ENCODE assay signal across 8 mouse cellular contexts in the genomic region with DNA sequence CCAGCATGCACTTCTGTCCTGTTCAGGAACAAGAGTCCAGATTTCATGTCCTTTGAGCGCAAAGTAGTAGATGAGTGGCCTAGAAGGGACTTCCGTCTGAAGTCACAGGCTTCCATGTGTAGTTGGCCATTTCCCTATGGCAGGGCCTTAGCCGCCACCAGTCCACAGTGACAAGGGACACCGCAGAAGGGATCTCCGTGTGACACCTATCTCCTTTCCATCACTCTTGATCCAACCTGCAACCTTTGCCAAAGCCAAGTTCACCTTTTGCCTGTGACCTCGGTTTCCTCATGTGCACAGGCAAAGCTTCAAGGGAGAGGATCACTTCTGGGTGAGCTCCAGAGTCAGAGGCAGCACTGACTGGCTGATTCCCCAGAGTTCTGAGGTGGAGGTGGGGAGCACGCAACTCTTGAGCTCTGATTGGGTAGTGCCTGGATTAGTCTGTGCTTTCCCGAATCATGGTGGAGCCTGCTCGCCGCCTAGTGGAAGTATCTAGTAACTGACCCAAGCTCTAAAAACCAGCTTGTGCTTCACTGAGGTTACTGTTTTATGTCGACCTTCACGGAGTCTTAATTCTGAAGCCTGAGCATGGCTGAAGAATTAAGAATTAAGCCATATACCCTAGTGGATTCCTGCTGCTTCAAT. TPM values are rescaled to one million over a fixed set of nuclear protein-coding genes. Genes with fewer than 3 reads are reported as not detected.
DNase-seq lines count a peak whose midpoint lies in the region; ATAC-seq and TF ChIP-seq lines count a peak whose summit lies in the region.

No protein-coding gene starts in this region.

- DNase-seq in ES-E14 (ENCODE audit: low read depth, low spot score) = peak; percentile 87
- peak; percentile 44 for DNase-seq in c-Kit-positive CD71-negative TER-119-negative erythroid progenitor cells, embryonic 14.5 days (ENCODE audit: low read depth)
- DNase-seq in heart, postnatal 25 days (ENCODE audit: low spot score) = peak; percentile 12
- DNase-seq in layer of hippocampus, adult 11-12 months (ENCODE audit: low spot score) = peak; percentile 78
- peak; percentile 84 for DNase-seq in lung, embryonic 14.5 days
- peak; percentile 79 for DNase-seq in retina, embryonic 14.5 days (ENCODE audit: low spot score)
- peak; percentile 37 for DNase-seq in urinary bladder, adult 2 months (ENCODE audit: low spot score)

- peaks cover 9% of the 10 kb centered on the region; the same call in 1 of the 2 replicates for H3K27me3 ChIP-seq in forebrain, embryonic 12.5 days
- H3K27me3 ChIP-seq in lung, embryonic 14.5 days (ENCODE audit: insufficient read depth, low read length) = no peaks in the 10 kb centered on the region

- peaks cover 0 to 3% of the 10 kb centered on the region in 2 experiments; a peak in 2 of 4 replicates for H3K4me1 ChIP-seq in ES-E14 (ENCODE audit: control insufficient read depth in 2 of 2, insufficient read depth in 2 of 2, low read length in 2 of 2, poor library complexity in 1 of 2)
- H3K4me1 ChIP-seq in forebrain, embryonic 12.5 days = peaks cover 4% of the 10 kb centered on the region; the same call in 1 of the 2 replicates
- H3K4me1 ChIP-seq in lung, embryonic 14.5 days (ENCODE audit: insufficient read depth) = no peaks in the 10 kb centered on the region

- no peak overlapping the region for H3K27ac ChIP-seq in ES-E14 (ENCODE audit: insufficient read depth, low read depth, low read length, poor library complexity, severe bottlenecking)
- H3K27ac ChIP-seq in forebrain, embryonic 12.5 days = no peak overlapping the region
- no peak overlapping the region for H3K27ac ChIP-seq in lung, embryonic 14.5 days (ENCODE audit: low read depth)

- no peaks in the 10 kb centered on the region for H3K9me3 ChIP-seq in ES-E14 (ENCODE audit: control insufficient read depth, insufficient read depth, low read depth, low read length)
- no peaks in the 10 kb centered on the region for H3K9me3 ChIP-seq in forebrain, embryonic 12.5 days
- H3K9me3 ChIP-seq in lung, embryonic 14.5 days (ENCODE audit: low read depth, low read length) = no peaks in the 10 kb centered on the region

- H3K9ac ChIP-seq in ES-E14 (ENCODE audit: insufficient read depth, low read depth, low read length, poor library complexity, severe bottlenecking) = peak overlapping the region; percentile 38; the same call in 1 of the 2 replicates
- H3K9ac ChIP-seq in forebrain, embryonic 12.5 days = no peak overlapping the region
- no peak overlapping the region for H3K9ac ChIP-seq in lung, embryonic 14.5 days

- in situ Hi-C loops in ES-E14 (cut with MboI; ENCODE audit: low sequenced_read_pairs in 2 of 2, unreplicated experiment in 2 of 2) = no loop called here

- H3K4me2 ChIP-seq in forebrain, embryonic 12.5 days = no peak overlapping the region
- H3K4me2 ChIP-seq in lung, embryonic 14.5 days = no peak overlapping the region

- H3K4me3 ChIP-seq in ES-E14 (ENCODE audit: insufficient read depth in 1 of 2, low read depth in 1 of 2, low read length in 2 of 2, poor library complexity in 1 of 2, severe bottlenecking in 1 of 2) = no peak overlapping the region
- H3K4me3 ChIP-seq in forebrain, embryonic 12.5 days (replicated peaks) = no peak overlapping the region
- H3K4me3 ChIP-seq in lung, embryonic 14.5 days (ENCODE audit: low read depth, low read length) = no peak overlapping the region

- intact Hi-C loops in heart, postnatal 25 days (cut with DNase I) = loop anchor here (5.0 kb wide), 1 partner anchor 77 kb away; no protein-coding TSS in a partner anchor

- no peaks in the 10 kb centered on the region for H3K36me3 ChIP-seq in ES-E14 (ENCODE audit: control insufficient read depth, insufficient read depth, low read length, poor library complexity, severe bottlenecking)
- H3K36me3 ChIP-seq in forebrain, embryonic 12.5 days (replicated peaks) = no peaks in the 10 kb centered on the region
- no peaks in the 10 kb centered on the region for H3K36me3 ChIP-seq in lung, embryonic 14.5 days (ENCODE audit: insufficient read depth)

- ATAC-seq in forebrain, embryonic 12.5 days (ENCODE audit: low FRiP score) = peak; percentile 70; the same call in 1 of the 2 replicates
- peak; percentile 73 for ATAC-seq in lung, embryonic 14.5 days (ENCODE audit: insufficient read depth)

- peak; percentile 91 for TF ChIP-seq CTCF in lung, embryonic 14.5 days (IDR thresholded peaks at IDR 0.05; ENCODE audit: low read depth)

- 36% methylated on average over 12 of the region's 12 CpGs for WGBS in forebrain, embryonic 12.5 days
- WGBS in lung, embryonic 14.5 days = 39% methylated on average over 12 of the region's 12 CpGs

TF ChIP-seq in ES-E14, 5 proteins besides CTCF, POLR2A, EP300 and RAD21:
- no peak for TF ChIP-seq MAFK (IDR thresholded peaks at IDR 0.05; ENCODE audit: insufficient read depth, low read depth, low read length)
- no peak for TF ChIP-seq HCFC1 (IDR thresholded peaks at IDR 0.05; ENCODE audit: borderline replicate concordance, insufficient read depth, low read length)
- 0 out of 2 replicates have a peak, but pooled peaks have one; percentile 36 for TF ChIP-seq CHD2 (IDR thresholded peaks at IDR 0.05; ENCODE audit: low read depth, low read length)
- peak; percentile 88 for TF ChIP-seq ZC3H11A (IDR thresholded peaks at IDR 0.05; ENCODE audit: borderline replicate concordance, low read depth, low read length)
- no peak for TF ChIP-seq ZNF384 (IDR thresholded peaks at IDR 0.05; ENCODE audit: low read depth, low read length)
TF ChIP-seq in ES-E14: peak in this region for 2.

RNA-seq across cellular contexts. Expression of a gene that starts 27.3 kb away (rescaled TPM):
- total RNA-seq in ES-E14 (2012; rRNA removed) = 0.48 and 0.67 TPM in 2 replicates
- 0.54 and 0.73 TPM in 2 replicates for polyA plus RNA-seq in forebrain, embryonic 12.5 days (2016; fragmentation: Nextera tagmentation; extraction: Ambion mirVana)
- 1 to 10 TPM; 5.5 to 7.2 TPM for total RNA-seq in heart, postnatal 25 days (2021)
- 3.3 and 4.8 TPM in 2 replicates for polyA plus RNA-seq in lung, embryonic 14.5 days (2014; fragmentation: Nextera tagmentation; extraction: Ambion mirVana)
- polyA plus RNA-seq in urinary bladder, adult 2 months (2012; rRNA removed) = 113 and 133 TPM in 2 replicates

RNA-seq across cellular contexts. Expression of a gene that starts 45.9 kb away (rescaled TPM):
- total RNA-seq in ES-E14 (2012; rRNA removed) = 0.63 and 0.85 TPM in 2 replicates
- 0.66 and 0.67 TPM in 2 replicates for polyA plus RNA-seq in forebrain, embryonic 12.5 days (2016; fragmentation: Nextera tagmentation; extraction: Ambion mirVana)
- total RNA-seq in heart, postnatal 25 days (2021) = 1 to 10 TPM; 7.5 to 8.7 TPM
- polyA plus RNA-seq in lung, embryonic 14.5 days (2014; fragmentation: Nextera tagmentation; extraction: Ambion mirVana) = 2.3 and 3.5 TPM in 2 replicates
- 5.3 and 5.4 TPM in 2 replicates for polyA plus RNA-seq in urinary bladder, adult 2 months (2012; rRNA removed)

Comparison
In these comparisons a context has a peak if more than half of its experiments do, and no peak if none do; other contexts are left out.
1. DNase-seq: peak in every context shown above with its lines; median percentile 87 in ES-E14; 84 in lung, embryonic 14.5 days; 79 in retina, embryonic 14.5 days; 78 in layer of hippocampus, adult 11-12 months; 44 in c-Kit-positive CD71-negative TER-119-negative erythroid progenitor cells, embryonic 14.5 days; 37 in urinary bladder, adult 2 months; 12 in heart, postnatal 25 days.
2. RNA of a gene that starts 27.3 kb away (polyA plus RNA-seq): 113 to 133 TPM in urinary bladder, adult 2 months; 3.3 to 4.8 TPM in lung, embryonic 14.5 days and 0.54 to 0.73 TPM in forebrain, embryonic 12.5 days; every median in the first group is over 10 times any median in the second.